Mouse (Mus musculus) limb, embryonic 13.5 days (tissue): ENCODE data around the gene Ccdc18. TPM values are rescaled to one million over a fixed set of nuclear protein-coding genes. Genes with fewer than 3 reads are reported as not detected.
"Not testable (repeated sequence)": the region's sequence is repeated elsewhere in the genome, so short reads cannot be mapped to it uniquely, and the experiment has no call there.

Source experiments
- ATAC-seq: fragments of 200-750 bp; cut with Nextera tagmentation; 2 replicates; pipeline ENCODE4 v1.8.0; 2017; ENCODE audit warnings: low read depth, moderate number of reproducible peaks, moderate TSS enrichment; ENCODE audit not compliant: low FRiP score
- H3K27ac ChIP-seq: fragments of 300-500 bp; sonication (generic); 2 replicates; pipeline ENCODE4 v1.5.1; 2015; ENCODE audit warnings: inconsistent platforms, mild to moderate bottlenecking, moderate library complexity
- H3K27me3 ChIP-seq: fragments of 300-500 bp; sonication (generic); 2 replicates; pipeline ENCODE4 v1.6.1; 2015; ENCODE audit warnings: mild to moderate bottlenecking, inconsistent platforms
- H3K36me3 ChIP-seq: fragments of 300-500 bp; sonication (generic); 2 replicates; pipeline ENCODE4 v1.6.1; 2015; ENCODE audit warnings: inconsistent platforms, mild to moderate bottlenecking, moderate library complexity
- H3K4me1 ChIP-seq: fragments of 300-500 bp; sonication (generic); 2 replicates; pipeline ENCODE4 v1.6.1; 2015; ENCODE audit warnings: inconsistent platforms
- H3K4me2 ChIP-seq: fragments of 300-500 bp; sonication (generic); replicated peaks from 2 replicates; pipeline ENCODE4 v1.6.1; 2015; ENCODE audit warnings: inconsistent platforms, mild to moderate bottlenecking, moderate library complexity
- H3K4me3 ChIP-seq: fragments of 300-500 bp; sonication (generic); 2 replicates; pipeline ENCODE4 v1.5.1; 2015; ENCODE audit warnings: moderate library complexity, mild to moderate bottlenecking, inconsistent platforms
- H3K9ac ChIP-seq: fragments of 300-500 bp; sonication (generic); 2 replicates; pipeline ENCODE4 v1.6.1; 2015; ENCODE audit warnings: mild to moderate bottlenecking, inconsistent platforms
- H3K9me3 ChIP-seq: fragments of 300-500 bp; sonication (generic); 2 replicates; pipeline ENCODE4 v1.6.1; 2016; ENCODE audit warnings: inconsistent platforms
- WGBS: fragments of 180-500 bp; shearing (Covaris S2); methylation state at CpG from one replicate; pipeline ENCODE4 v1.1.7; 2015; 5-methylcytosine and 5-hydroxymethylcytosine counted together
- polyA plus RNA-seq: library from polyadenylated mRNA; unstranded; fragments of >200 nt; fragmentation: Nextera tagmentation; extraction: Ambion mirVana; gene quantifications from 2 replicates; pipeline ENCODE4 v1.2.1, GENCODE M21; 2015

The Ccdc18 gene
- polyA plus RNA-seq, 1 experiment from 2014 or later = 9.5 TPM

GRCm38 (mm10) chr5:108163695-108164094, 31.0 kb downstream of the Ccdc18 start:
- ATAC-seq = no peak
- H3K9me3 ChIP-seq = no peaks in the 10 kb centered on the region
- no peak overlapping the region for H3K4me2 ChIP-seq
- no peaks in the 10 kb centered on the region for H3K27me3 ChIP-seq
- no peak overlapping the region for H3K27ac ChIP-seq
- 12% methylated on average over 1 of the region's 1 CpGs for WGBS
- no peaks in the 10 kb centered on the region; the same call in 1 of the 2 replicates for H3K36me3 ChIP-seq
- H3K4me3 ChIP-seq = no peak overlapping the region
- no peak overlapping the region for H3K9ac ChIP-seq
- H3K4me1 ChIP-seq = no peaks in the 10 kb centered on the region

GRCm38 (mm10) chr5:108184050-108184449, 51.4 kb downstream of the Ccdc18 start:
- H3K27me3 ChIP-seq = no peaks in the 10 kb centered on the region
- WGBS = 81% methylated on average over 2 of the region's 2 CpGs
- no peaks in the 10 kb centered on the region for H3K4me1 ChIP-seq
- no peak overlapping the region for H3K4me2 ChIP-seq
- no peak for ATAC-seq
- no peaks in the 10 kb centered on the region for H3K9me3 ChIP-seq
- H3K36me3 ChIP-seq = no peaks in the 10 kb centered on the region
- H3K27ac ChIP-seq = no peak overlapping the region
- H3K9ac ChIP-seq = no peak overlapping the region
- no peak overlapping the region for H3K4me3 ChIP-seq

GRCm38 (mm10) chr5:108188967-108189366, 56.3 kb downstream of the Ccdc18 start:
- no peaks in the 10 kb centered on the region for H3K27me3 ChIP-seq
- no peak for ATAC-seq
- no peak overlapping the region for H3K4me2 ChIP-seq
- H3K27ac ChIP-seq = no peak overlapping the region
- H3K9me3 ChIP-seq = no peaks in the 10 kb centered on the region
- no peaks in the 10 kb centered on the region for H3K36me3 ChIP-seq
- H3K4me1 ChIP-seq = no peaks in the 10 kb centered on the region
- H3K4me3 ChIP-seq = no peak overlapping the region
- no peak overlapping the region for H3K9ac ChIP-seq

- ATAC-seq = no peak
- no peak overlapping the region for H3K4me3 ChIP-seq
- no peaks in the 10 kb centered on the region for H3K4me1 ChIP-seq
Observed at GRCm38 (mm10) chr5:108206008-108206407, 73.3 kb downstream of the Ccdc18 start.

GRCm38 (mm10) chr5:108211512-108211911, 78.8 kb downstream of the Ccdc18 start:
- H3K4me1 ChIP-seq = no peaks in the 10 kb centered on the region
- ATAC-seq = no peak
- no peak overlapping the region for H3K4me2 ChIP-seq
- H3K9me3 ChIP-seq = no peaks in the 10 kb centered on the region
- H3K4me3 ChIP-seq = no peak overlapping the region
- H3K27ac ChIP-seq = no peak overlapping the region
- H3K27me3 ChIP-seq = no peaks in the 10 kb centered on the region
- no peak overlapping the region for H3K9ac ChIP-seq
- no peaks in the 10 kb centered on the region for H3K36me3 ChIP-seq
- 87% methylated on average over 4 of the region's 4 CpGs for WGBS

More at GRCm38 (mm10) chr5:108206008-108206407, 73.3 kb downstream of the Ccdc18 start:
- Histone ChIP-seq H3K9ac (no peak overlapping the region), H3K36me3 (no peaks in the 10 kb centered on the region), H3K9me3 (no peaks in the 10 kb centered on the region), H3K4me2 (no peak overlapping the region), H3K27ac (no peak overlapping the region), H3K27me3 (no peaks in the 10 kb centered on the region)

GRCm38 (mm10) chr5:108214928-108215327, 82.3 kb downstream of the Ccdc18 start:
- 93% methylated on average over 2 of the region's 2 CpGs for WGBS
- no peak overlapping the region for H3K4me3 ChIP-seq
- no peak for ATAC-seq

GRCm38 (mm10) chr5:108224077-108224476, 91.4 kb downstream of the Ccdc18 start:
- no peaks in the 10 kb centered on the region for H3K4me1 ChIP-seq
- H3K9ac ChIP-seq = no peak overlapping the region
- no peaks in the 10 kb centered on the region for H3K36me3 ChIP-seq
- H3K4me3 ChIP-seq = no peak overlapping the region
- H3K27ac ChIP-seq = no peak overlapping the region
- no peaks in the 10 kb centered on the region for H3K27me3 ChIP-seq
- H3K4me2 ChIP-seq = no peak overlapping the region
- H3K9me3 ChIP-seq = no peaks in the 10 kb centered on the region
- no peak for ATAC-seq

More at GRCm38 (mm10) chr5:108214928-108215327, 82.3 kb downstream of the Ccdc18 start:
- no peaks in the 10 kb centered on the region for H3K36me3 ChIP-seq
- H3K27ac ChIP-seq = no peak overlapping the region
- H3K27me3 ChIP-seq = no peaks in the 10 kb centered on the region
- H3K9ac ChIP-seq = no peak overlapping the region
- no peak overlapping the region for H3K4me2 ChIP-seq
- no peaks in the 10 kb centered on the region for H3K9me3 ChIP-seq
- H3K4me1 ChIP-seq = no peaks in the 10 kb centered on the region

GRCm38 (mm10) chr5:108226159-108226558, 93.5 kb downstream of the Ccdc18 start:
- no peak overlapping the region for H3K9ac ChIP-seq
- no peaks in the 10 kb centered on the region for H3K9me3 ChIP-seq
- H3K4me2 ChIP-seq = no peak overlapping the region
- no peaks in the 10 kb centered on the region for H3K36me3 ChIP-seq
- no peak overlapping the region for H3K4me3 ChIP-seq
- no peaks in the 10 kb centered on the region for H3K27me3 ChIP-seq
- H3K27ac ChIP-seq = no peak overlapping the region
- H3K4me1 ChIP-seq = no peaks in the 10 kb centered on the region
- ATAC-seq = no peak

- H3K9me3 ChIP-seq = no peaks in the 10 kb centered on the region
- no peak overlapping the region for H3K4me3 ChIP-seq
- H3K9ac ChIP-seq = no peak overlapping the region
- H3K27me3 ChIP-seq = no peaks in the 10 kb centered on the region
- H3K4me1 ChIP-seq = no peaks in the 10 kb centered on the region
- no peaks in the 10 kb centered on the region for H3K36me3 ChIP-seq
- ATAC-seq = no peak
- WGBS = 60% methylated on average over 3 of the region's 3 CpGs
- H3K27ac ChIP-seq = no peak overlapping the region
- no peak overlapping the region for H3K4me2 ChIP-seq
Observed at GRCm38 (mm10) chr5:108246314-108246765, 113.7 kb downstream of the Ccdc18 start.

- Histone ChIP-seq H3K9ac (no peak overlapping the region), H3K9me3 (no peaks in the 10 kb centered on the region), H3K27ac (no peak overlapping the region), H3K4me2 (no peak overlapping the region), H3K4me3 (no peak overlapping the region), H3K36me3 (no peaks in the 10 kb centered on the region), H3K27me3 (no peaks in the 10 kb centered on the region), H3K4me1 (no peaks in the 10 kb centered on the region)
- 81% methylated on average over 2 of the region's 2 CpGs for WGBS
- no peak for ATAC-seq
Observed at GRCm38 (mm10) chr5:108250033-108250432, 117.4 kb downstream of the Ccdc18 start.

GRCm38 (mm10) chr5:108255259-108255658, 122.6 kb downstream of the Ccdc18 start:
- H3K27me3 ChIP-seq = no peaks in the 10 kb centered on the region
- H3K4me2 ChIP-seq = no peak overlapping the region
- H3K4me3 ChIP-seq = no peak overlapping the region
- no peak overlapping the region for H3K9ac ChIP-seq
- WGBS = 77% methylated on average over 5 of the region's 5 CpGs
- H3K9me3 ChIP-seq = no peaks in the 10 kb centered on the region
- H3K36me3 ChIP-seq = no peaks in the 10 kb centered on the region
- ATAC-seq = no peak
- no peak overlapping the region for H3K27ac ChIP-seq
- H3K4me1 ChIP-seq = no peaks in the 10 kb centered on the region

GRCm38 (mm10) chr5:108262722-108263121, 130.0 kb downstream of the Ccdc18 start:
- Histone ChIP-seq H3K9me3 (no peaks in the 10 kb centered on the region), H3K4me3 (no peak overlapping the region), H3K4me2 (no peak overlapping the region; the same call in 1 of the 2 replicates), H3K27ac (no peak overlapping the region), H3K9ac (peak overlapping the region; percentile 9), H3K4me1 (peaks cover 6% of the 10 kb centered on the region; the same call in 1 of the 2 replicates), H3K36me3 (no peaks in the 10 kb centered on the region), H3K27me3 (no peaks in the 10 kb centered on the region)
- WGBS = 29% methylated on average over 4 of the region's 4 CpGs
- ATAC-seq = peak; percentile 75

- ATAC-seq = not testable (repeated sequence)
Observed at GRCm38 (mm10) chr5:108263785-108264184, 131.1 kb downstream of the Ccdc18 start.

More at GRCm38 (mm10) chr5:108263785-108264184, 131.1 kb downstream of the Ccdc18 start:
- not testable (repeated sequence) for H3K9ac ChIP-seq, H3K4me3 ChIP-seq, H3K27ac ChIP-seq, H3K36me3 ChIP-seq, H3K4me2 ChIP-seq, H3K9me3 ChIP-seq, H3K27me3 ChIP-seq
- 78% methylated on average over 1 of the region's 1 CpGs for WGBS
- H3K4me1 ChIP-seq = peaks cover 11% of the 10 kb centered on the region
